Mouse (Mus musculus) forebrain, postnatal 0 days (tissue): ENCODE data around the gene Spz1. TPM values are rescaled to one million over a fixed set of nuclear protein-coding genes. Genes with fewer than 3 reads are reported as not detected.
A peak's percentile ranks its signal among the peaks of the same experiment; 100 is the strongest.

Source experiments
- ATAC-seq: fragments of 200-750 bp; cut with Nextera tagmentation; 2 replicates; pipeline ENCODE4 v1.8.0; 2017; ENCODE audit warnings: mild to moderate bottlenecking, moderate library complexity
- DNase-seq: peaks from one replicate; pipeline ENCODE4 v3.0.0-alpha.2; 2015
- H3K27ac ChIP-seq: fragments of 300-500 bp; sonication (generic); 2 replicates; pipeline ENCODE4 v1.5.1; 2014; ENCODE audit warnings: low read depth, mild to moderate bottlenecking, antibody characterized with exemption, low read length, moderate library complexity, mixed read lengths
- H3K27me3 ChIP-seq: fragments of 300-500 bp; sonication (generic); 2 replicates; pipeline ENCODE4 v1.6.1; 2014; ENCODE audit warnings: mild to moderate bottlenecking, low read length, mixed read lengths; ENCODE audit not compliant: insufficient read depth
- H3K36me3 ChIP-seq: fragments of 300-500 bp; sonication (generic); 2 replicates; pipeline ENCODE4 v1.6.1; 2014; ENCODE audit warnings: mild to moderate bottlenecking, moderate library complexity; ENCODE audit not compliant: insufficient read depth
- H3K4me1 ChIP-seq: fragments of 300-500 bp; sonication (generic); 2 replicates; pipeline ENCODE4 v1.6.1; 2014; ENCODE audit warnings: antibody characterized with exemption; ENCODE audit not compliant: insufficient read depth
- H3K4me2 ChIP-seq: fragments of 300-500 bp; sonication (generic); 2 replicates; pipeline ENCODE4 v1.6.1; 2014; ENCODE audit warnings: low read depth, mild to moderate bottlenecking, moderate library complexity
- H3K4me3 ChIP-seq: fragments of 300-500 bp; sonication (generic); 2 replicates; pipeline ENCODE4 v1.5.1; 2014; ENCODE audit warnings: low read depth, low read length, mixed read lengths
- H3K9ac ChIP-seq: fragments of 300-500 bp; sonication (generic); 2 replicates; pipeline ENCODE4 v1.6.1; 2014; ENCODE audit warnings: mild to moderate bottlenecking
- H3K9me3 ChIP-seq: fragments of 300-500 bp; sonication (generic); 2 replicates; pipeline ENCODE4 v1.6.1; 2016; ENCODE audit warnings: low read length
- CTCF ChIP-seq: sonication (generic); IDR thresholded peaks from 2 replicates; pipeline ENCODE4 v1.5.1; 2016; ENCODE audit warnings: antibody characterized with exemption, control low read depth, low read depth
- whole genome bisulfite sequencing: fragments of 180-500 bp; shearing (Covaris S2); extraction: QIAGEN DNeasy Blood & Tissue Kit; methylation state at CpG from one replicate; pipeline ENCODE4 v1.1.7; 2014; 5-methylcytosine and 5-hydroxymethylcytosine counted together
- polyA plus RNA-seq: library from polyadenylated mRNA; unstranded; fragments of >200 nt; fragmentation: Nextera tagmentation; extraction: Ambion mirVana; gene quantifications from 2 replicates; pipeline ENCODE4 v1.2.1, GENCODE M21; 2015
- total RNA-seq: library from RNA; depleted of rRNA; stranded (reverse); fragments of >200 nt; gene quantifications from 2 replicates; pipeline ENCODE4 v1.2.3, GENCODE M21; 2014

The Spz1 gene
- total and polyA plus RNA-seq, 2 experiments from 2014 or later, result not detected

GRCm38 (mm10) chr13:92584094-92584717 is 8.2 kb upstream of the Spz1 start:
- Histone ChIP-seq H3K27ac (no peak overlapping the region), H3K36me3 (no peaks in the 10 kb centered on the region), H3K4me2 (no peak overlapping the region), H3K27me3 (no peaks in the 10 kb centered on the region), H3K9me3 (no peaks in the 10 kb centered on the region), H3K9ac (no peak overlapping the region), H3K4me1 (no peaks in the 10 kb centered on the region), H3K4me3 (no peak overlapping the region)
- no peak for TF ChIP-seq CTCF
- peak; percentile 65 for ATAC-seq
- WGBS, result 39% methylated on average over 8 of the region's 8 CpGs
- DNase-seq, result peak; percentile 36

DNA sequence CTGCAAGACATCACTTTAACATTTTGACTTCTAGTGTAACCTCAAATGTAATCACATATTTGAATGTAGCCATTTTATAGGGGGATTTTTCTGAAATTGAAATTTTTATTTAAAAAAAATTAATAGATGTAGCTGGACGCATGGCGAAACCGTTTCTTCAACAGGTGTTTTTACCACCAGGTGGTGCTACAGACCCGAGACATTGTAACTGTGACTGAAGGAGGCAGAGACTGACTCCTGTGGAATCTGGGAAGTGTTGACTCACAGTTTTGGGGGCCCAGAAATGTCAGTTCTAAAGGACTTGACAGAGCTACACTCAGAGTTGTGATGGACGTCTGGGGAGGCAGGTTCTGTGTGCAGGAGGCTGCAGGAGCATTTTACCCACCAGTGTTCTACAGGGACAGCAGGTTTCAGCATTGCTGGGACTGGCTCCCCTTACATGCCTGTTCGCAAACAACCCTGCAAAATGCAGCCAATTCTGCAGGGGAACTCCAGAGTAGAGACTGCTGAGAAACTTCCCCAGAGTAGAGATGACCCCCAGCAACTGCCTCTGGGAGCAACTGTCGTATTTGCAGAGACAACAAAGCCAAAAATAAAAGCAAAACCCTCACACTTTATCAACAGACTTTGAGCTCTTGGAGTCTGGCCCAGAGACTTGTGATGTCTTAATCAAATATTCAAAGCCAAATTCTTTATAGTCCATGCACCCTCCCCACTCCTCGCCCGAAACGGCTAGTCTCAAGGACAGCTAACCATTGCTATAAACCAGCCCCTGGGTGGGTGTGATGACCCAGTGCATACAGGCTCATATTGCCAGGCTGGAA is 4.5 kb upstream of the Spz1 start:
- peak; percentile 58 for ATAC-seq
- Histone ChIP-seq H3K4me1 (no peaks in the 10 kb centered on the region), H3K4me2 (no peak overlapping the region), H3K9me3 (no peaks in the 10 kb centered on the region), H3K27me3 (no peaks in the 10 kb centered on the region), H3K9ac (no peak overlapping the region), H3K4me3 (no peak overlapping the region), H3K36me3 (no peaks in the 10 kb centered on the region), H3K27ac (no peak overlapping the region)
- TF ChIP-seq CTCF, result peak; percentile 78
- DNase-seq, result peak; percentile 76
- 32% methylated on average over 10 of the region's 10 CpGs for WGBS

GRCm38 (mm10) chr13:92578210-92578609 is 2.2 kb upstream of the Spz1 start:
- H3K4me3 ChIP-seq, result no peak overlapping the region
- H3K9me3 ChIP-seq, result no peaks in the 10 kb centered on the region
- ATAC-seq, result no peak
- H3K27ac ChIP-seq, result no peak overlapping the region
- 82% methylated on average over 4 of the region's 4 CpGs for WGBS
- DNase-seq, result no peak
- no peaks in the 10 kb centered on the region for H3K36me3 ChIP-seq
- no peaks in the 10 kb centered on the region for H3K4me1 ChIP-seq
- no peak overlapping the region for H3K9ac ChIP-seq
- TF ChIP-seq CTCF, result no peak
- H3K4me2 ChIP-seq, result no peak overlapping the region
- no peaks in the 10 kb centered on the region for H3K27me3 ChIP-seq

GRCm38 (mm10) chr13:92576688-92577087 is 716 bp upstream of the Spz1 start:
- Histone ChIP-seq H3K36me3 (no peaks in the 10 kb centered on the region), H3K4me3 (no peak overlapping the region), H3K4me1 (no peaks in the 10 kb centered on the region), H3K9ac (no peak overlapping the region), H3K27me3 (no peaks in the 10 kb centered on the region), H3K27ac (no peak overlapping the region), H3K9me3 (no peaks in the 10 kb centered on the region), H3K4me2 (no peak overlapping the region)
- no peak for TF ChIP-seq CTCF
- DNase-seq (no peak), ATAC-seq (peak; percentile 55; the same call in 1 of the 2 replicates)
- WGBS, result 49% methylated on average over 6 of the region's 6 CpGs

GRCm38 (mm10) chr13:92559429-92559828 is 16.5 kb downstream of the Spz1 start:
- no peak for TF ChIP-seq CTCF

DNA sequence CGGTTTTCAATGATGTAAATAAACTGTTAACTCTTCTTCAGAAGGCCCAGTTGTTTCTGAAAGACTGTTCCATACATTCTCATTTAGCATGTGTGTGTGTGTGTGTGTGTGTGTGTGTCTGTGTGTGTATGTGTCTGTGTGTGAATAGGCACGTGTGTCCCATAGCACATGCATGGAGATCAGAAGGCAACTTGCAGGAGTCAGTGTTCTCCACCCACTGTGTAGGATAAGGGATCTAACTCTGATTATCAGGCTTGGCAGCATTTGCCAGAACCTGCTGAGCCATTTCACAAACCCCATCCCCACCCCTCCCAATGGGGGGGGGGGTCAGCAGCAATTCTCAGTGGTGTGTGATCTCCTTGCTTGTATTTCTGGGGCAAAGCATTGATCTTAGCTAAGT is 18.7 kb downstream of the Spz1 start:
- Histone ChIP-seq H3K4me3 (no peak overlapping the region), H3K9me3 (no peaks in the 10 kb centered on the region), H3K4me1 (no peaks in the 10 kb centered on the region), H3K27ac (no peak overlapping the region), H3K9ac (no peak overlapping the region), H3K27me3 (no peaks in the 10 kb centered on the region), H3K36me3 (no peaks in the 10 kb centered on the region), H3K4me2 (no peak overlapping the region)
- TF ChIP-seq CTCF, result no peak
- ATAC-seq (no peak), DNase-seq (no peak)
- 74% methylated on average over 2 of the region's 2 CpGs for WGBS

More at GRCm38 (mm10) chr13:92559429-92559828, 16.5 kb downstream of the Spz1 start:
- Histone ChIP-seq H3K4me3 (no peak overlapping the region), H3K9me3 (no peaks in the 10 kb centered on the region), H3K4me2 (no peak overlapping the region), H3K36me3 (no peaks in the 10 kb centered on the region), H3K27ac (no peak overlapping the region), H3K4me1 (no peaks in the 10 kb centered on the region), H3K9ac (no peak overlapping the region), H3K27me3 (no peaks in the 10 kb centered on the region)
- ATAC-seq (peak; percentile 73), DNase-seq (peak; percentile 52)
- WGBS, result 51% methylated on average over 5 of the region's 5 CpGs

DNA sequence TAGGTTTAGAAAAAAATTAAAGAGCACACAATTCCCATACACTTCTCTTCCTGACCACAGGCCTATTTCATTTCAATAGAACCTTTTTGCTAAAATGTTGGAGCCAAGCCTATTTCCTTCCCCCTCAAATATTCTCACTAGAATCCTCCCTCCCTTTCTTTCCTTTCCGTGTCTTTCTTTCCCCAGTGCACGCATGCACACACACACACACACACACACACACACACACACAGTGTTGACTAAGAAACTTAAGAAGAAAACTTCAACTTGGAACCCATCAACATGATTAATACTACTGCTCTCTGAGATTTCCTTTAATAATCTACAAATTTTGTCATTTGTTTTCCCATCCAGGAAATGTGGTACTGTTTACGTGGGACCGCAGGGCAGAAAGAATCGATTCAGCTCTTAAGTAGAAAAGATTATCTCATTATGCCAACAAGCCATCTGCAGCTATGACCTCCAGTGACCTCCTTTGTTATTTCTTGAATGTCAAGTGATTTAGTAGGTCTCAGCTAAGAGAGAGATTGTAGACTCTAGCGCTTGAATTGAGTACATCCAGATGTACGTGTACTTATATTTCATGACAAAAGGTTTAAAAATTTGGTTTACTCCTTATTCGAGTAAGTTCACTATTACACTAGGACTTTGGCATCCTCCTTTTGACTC is 19.4 kb downstream of the Spz1 start:
- no peak for ATAC-seq
- H3K4me3 ChIP-seq, result no peak overlapping the region
- H3K27ac ChIP-seq, result no peak overlapping the region
- WGBS, result 42% methylated on average over 8 of the region's 8 CpGs
- DNase-seq, result no peak
- H3K27me3 ChIP-seq, result no peaks in the 10 kb centered on the region
- H3K9me3 ChIP-seq, result no peaks in the 10 kb centered on the region
- H3K4me1 ChIP-seq, result no peaks in the 10 kb centered on the region
- no peaks in the 10 kb centered on the region for H3K36me3 ChIP-seq
- TF ChIP-seq CTCF, result no peak
- H3K4me2 ChIP-seq, result no peak overlapping the region
- H3K9ac ChIP-seq, result no peak overlapping the region
